Mouse (Mus musculus) MEL-GATA-1-ER (cell line): ENCODE results near the gene Cdc42bpb.

Experiments
- DNase-seq: peaks from one replicate; pipeline ENCODE4 v3.0.0-alpha.2; 2012; ENCODE audit warnings: low read depth; ENCODE audit errors: extremely low read depth

Cdc42bpb gene

GRCm38 (mm10) chr12:111340692-111341091 is 36.8 kb downstream of the Cdc42bpb start:
- DNase-seq = no peak

GRCm38 (mm10) chr12:111337864-111338354 is 39.6 kb downstream of the Cdc42bpb start:
- DNase-seq = peak; percentile 33

- no peak for DNase-seq
Measured at GRCm38 (mm10) chr12:111333020-111333605, 44.4 kb downstream of the Cdc42bpb start.

- DNase-seq = no peak
Measured at GRCm38 (mm10) chr12:111332443-111332842, 45.1 kb downstream of the Cdc42bpb start.

- no peak for DNase-seq
Measured at GRCm38 (mm10) chr12:111331573-111331972, 45.9 kb downstream of the Cdc42bpb start.

GRCm38 (mm10) chr12:111329281-111329680 is 48.2 kb downstream of the Cdc42bpb start:
- no peak for DNase-seq

- DNase-seq = peak; percentile 7
Measured at GRCm38 (mm10) chr12:111328360-111328759, 49.2 kb downstream of the Cdc42bpb start.

- no peak for DNase-seq
Measured at GRCm38 (mm10) chr12:111325744-111326424, 51.6 kb downstream of the Cdc42bpb start.

GRCm38 (mm10) chr12:111324949-111325348 is 52.6 kb downstream of the Cdc42bpb start:
- no peak for DNase-seq

GRCm38 (mm10) chr12:111324536-111324935 is 53.0 kb downstream of the Cdc42bpb start:
- DNase-seq = no peak

GRCm38 (mm10) chr12:111323423-111323822 is 54.1 kb downstream of the Cdc42bpb start:
- DNase-seq = no peak

GRCm38 (mm10) chr12:111321832-111322231 is 55.7 kb downstream of the Cdc42bpb start:
- no peak for DNase-seq

- no peak for DNase-seq
Measured at GRCm38 (mm10) chr12:111320549-111320948, 57.0 kb downstream of the Cdc42bpb start.

GRCm38 (mm10) chr12:111317694-111318093 is 59.8 kb downstream of the Cdc42bpb start:
- no peak for DNase-seq

GRCm38 (mm10) chr12:111314273-111314672 is 63.2 kb downstream of the Cdc42bpb start:
- DNase-seq = no peak

GRCm38 (mm10) chr12:111311775-111312174 is 65.7 kb downstream of the Cdc42bpb start:
- no peak for DNase-seq

- no peak for DNase-seq
Measured at GRCm38 (mm10) chr12:111309931-111310330, 67.6 kb downstream of the Cdc42bpb start.

GRCm38 (mm10) chr12:111309256-111309655 is 68.3 kb downstream of the Cdc42bpb start:
- DNase-seq = no peak

GRCm38 (mm10) chr12:111306821-111307220 is 70.7 kb downstream of the Cdc42bpb start:
- no peak for DNase-seq

- DNase-seq = no peak
Measured at GRCm38 (mm10) chr12:111303702-111304337, 73.7 kb downstream of the Cdc42bpb start.

GRCm38 (mm10) chr12:111302018-111302345 is 75.5 kb downstream of the Cdc42bpb start:
- peak; percentile 11 for DNase-seq

GRCm38 (mm10) chr12:111301322-111302017 is 76.0 kb downstream of the Cdc42bpb start:
- no peak for DNase-seq
